Mouse (Mus musculus) c-Kit-positive CD71-positive TER-119-negative erythroid progenitor cells, embryonic 14.5 days (primary cell): ENCODE data around the gene Rrp36.

ENCODE experiments used
- DNase-seq: peaks from one replicate; pipeline ENCODE4 v3.0.0-alpha.2; 2013; ENCODE audit warnings: low read depth

The Rrp36 gene

GRCm38 (mm10) chr17:46673850-46674529, at the start of gene Rrp36:
Rrp36 (minus strand) TSS chr17:46674352.
- DNase-seq, result peak; percentile 88

- no peak for DNase-seq
Observed at GRCm38 (mm10) chr17:46721077-46721476, 46.9 kb upstream of the Rrp36 start.

GRCm38 (mm10) chr17:46714756-46715481, 40.8 kb upstream of the Rrp36 start:
- DNase-seq, result no peak

GRCm38 (mm10) chr17:46713849-46714248, 39.7 kb upstream of the Rrp36 start:
- no peak for DNase-seq

GRCm38 (mm10) chr17:46712442-46712841, 38.3 kb upstream of the Rrp36 start:
- DNase-seq, result no peak

GRCm38 (mm10) chr17:46711612-46712271, 37.6 kb upstream of the Rrp36 start:
- no peak for DNase-seq

GRCm38 (mm10) chr17:46710959-46711597, 36.9 kb upstream of the Rrp36 start, which contains the start of gene Pex6:
Pex6 (plus strand) TSS chr17:46711463.
- DNase-seq, result peak; percentile 92

GRCm38 (mm10) chr17:46706375-46707089, 32.4 kb upstream of the Rrp36 start:
- no peak for DNase-seq

- peak; percentile 99 for DNase-seq
Observed at GRCm38 (mm10) chr17:46704887-46705835, 31.0 kb upstream of the Rrp36 start, which contains the start of gene Ppp2r5d. Ppp2r5d (minus strand) TSS chr17:46705111.

GRCm38 (mm10) chr17:46703971-46704886, 30.1 kb upstream of the Rrp36 start:
- no peak for DNase-seq

- no peak for DNase-seq
Observed at GRCm38 (mm10) chr17:46702506-46702905, 28.4 kb upstream of the Rrp36 start.

GRCm38 (mm10) chr17:46702100-46702499, 27.9 kb upstream of the Rrp36 start:
- DNase-seq, result no peak

GRCm38 (mm10) chr17:46701489-46701888, 27.3 kb upstream of the Rrp36 start:
- DNase-seq, result no peak

GRCm38 (mm10) chr17:46699912-46700311, 25.8 kb upstream of the Rrp36 start:
- DNase-seq, result no peak

- DNase-seq, result no peak
Observed at GRCm38 (mm10) chr17:46699245-46699644, 25.1 kb upstream of the Rrp36 start.

GRCm38 (mm10) chr17:46698515-46698914, 24.4 kb upstream of the Rrp36 start:
- no peak for DNase-seq

- DNase-seq, result no peak
Observed at GRCm38 (mm10) chr17:46694517-46695063, 20.4 kb upstream of the Rrp36 start.

- no peak for DNase-seq
Observed at GRCm38 (mm10) chr17:46691390-46691789, 17.2 kb upstream of the Rrp36 start.

- no peak for DNase-seq
Observed at GRCm38 (mm10) chr17:46690665-46691064, 16.5 kb upstream of the Rrp36 start.
